Mouse (Mus musculus) layer of hippocampus, postnatal 10 days (tissue): ENCODE measurements around the gene Crebbp. TPM values are rescaled to one million over a fixed set of nuclear protein-coding genes. Genes with fewer than 3 reads are reported as not detected.
"Not testable (repeated sequence)": the region's sequence is repeated elsewhere in the genome, so short reads cannot be mapped to it uniquely, and the experiment has no call there.

Experiments
- DNase-seq, 2 experiments: peaks; one replicate each; pipeline ENCODE4 v3.0.0; 2021; ENCODE audit warnings: low spot score in 2 of 2
- total RNA-seq, 2 experiments: library from RNA; stranded (reverse); gene quantifications; 2 replicates each; pipeline ENCODE4 v1.2.3; 2021

The Crebbp gene
- total RNA-seq, 2 experiments from 2014 or later: 71.6 to 81.9 TPM

DNA sequence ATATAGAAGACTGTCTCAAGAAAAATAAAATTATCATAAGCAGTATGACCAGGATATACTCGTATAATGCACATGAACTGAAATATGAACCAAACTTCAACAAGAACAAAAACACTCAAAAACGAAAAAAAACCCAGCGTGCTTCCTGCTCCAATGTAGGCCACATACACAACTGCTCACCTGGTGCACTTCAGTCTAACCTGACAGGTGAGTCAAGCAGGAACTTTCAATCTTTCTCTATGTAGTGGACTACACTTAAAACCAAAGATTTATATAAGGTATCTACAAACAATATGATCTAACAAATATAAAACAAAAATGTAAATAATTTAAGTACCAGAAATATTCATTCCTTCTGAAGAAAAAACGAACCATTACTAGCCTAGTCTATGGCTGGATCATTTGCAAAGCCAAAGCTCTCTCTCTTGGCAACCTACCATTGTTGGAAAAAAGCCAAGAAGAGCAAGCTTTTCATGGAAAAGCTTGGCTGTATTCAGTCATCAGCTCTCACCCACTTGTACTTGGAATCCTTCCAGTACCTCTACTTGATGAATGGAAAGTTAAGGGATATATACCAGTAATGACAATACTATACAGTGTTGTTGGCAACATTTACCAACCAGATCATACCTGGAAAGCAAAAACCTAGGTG, 53.4 kb downstream of the Crebbp start:
- DNase-seq: peak; percentile 11 to 37

DNA sequence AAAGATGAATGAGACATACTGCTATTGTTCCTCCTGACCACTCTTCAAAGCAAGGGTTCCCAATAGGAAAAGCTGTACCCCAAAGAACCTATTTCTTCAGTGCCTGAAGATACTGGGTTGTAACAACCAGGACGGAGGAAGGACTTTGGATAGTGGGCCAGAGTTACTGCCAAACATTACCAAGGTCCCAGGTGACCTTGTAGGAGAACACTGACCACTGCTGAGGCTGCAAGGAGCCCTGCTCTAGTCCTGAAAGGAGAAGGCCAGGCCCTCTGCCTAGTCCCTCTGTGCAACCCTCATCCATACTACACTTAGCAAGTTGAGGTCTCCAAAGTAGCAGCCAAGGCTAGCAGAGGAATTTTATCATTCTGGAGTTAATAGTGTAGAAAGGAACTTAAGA, 60.7 kb downstream of the Crebbp start:
- no peak for DNase-seq

DNA sequence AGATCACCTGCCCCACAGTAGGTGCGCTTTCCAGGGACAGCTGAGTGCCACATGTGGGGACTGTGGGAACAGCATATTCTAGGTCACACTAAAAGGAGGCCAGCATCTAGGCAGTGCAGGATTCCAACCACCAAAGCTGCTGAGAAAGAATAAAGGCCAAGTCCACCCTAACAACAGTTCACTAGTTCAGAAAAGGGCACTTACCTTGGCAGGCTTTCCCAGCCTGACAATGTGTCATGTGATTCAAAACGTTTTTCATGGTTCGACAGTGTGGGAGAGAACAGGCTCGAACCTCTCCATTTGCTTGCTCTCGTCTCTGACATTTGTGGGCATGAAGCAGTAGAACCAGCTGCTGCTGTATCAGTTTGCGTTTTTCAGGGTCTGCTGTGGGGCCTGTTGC, 75.3 kb downstream of the Crebbp start:
- no peak for DNase-seq

DNA sequence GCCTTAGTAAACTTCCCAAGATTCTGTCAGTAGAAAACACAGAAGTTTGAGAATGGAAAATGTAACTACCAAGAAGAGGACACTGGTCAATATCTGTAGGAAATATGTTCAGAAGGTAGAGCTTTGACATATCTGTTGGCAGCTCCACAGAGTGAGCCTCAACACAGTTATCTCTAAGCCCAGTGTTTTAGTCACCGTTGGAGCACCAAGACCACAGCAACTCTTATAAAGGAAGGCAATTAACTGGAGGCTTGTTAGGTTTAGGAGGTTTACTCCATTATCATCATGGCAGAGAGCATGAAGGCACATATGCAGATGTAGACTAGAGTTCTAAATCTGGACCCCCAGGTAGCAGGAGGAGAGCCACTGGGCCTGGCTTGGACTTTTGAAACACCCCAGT, 80.0 kb downstream of the Crebbp start:
- no peak for DNase-seq

DNA sequence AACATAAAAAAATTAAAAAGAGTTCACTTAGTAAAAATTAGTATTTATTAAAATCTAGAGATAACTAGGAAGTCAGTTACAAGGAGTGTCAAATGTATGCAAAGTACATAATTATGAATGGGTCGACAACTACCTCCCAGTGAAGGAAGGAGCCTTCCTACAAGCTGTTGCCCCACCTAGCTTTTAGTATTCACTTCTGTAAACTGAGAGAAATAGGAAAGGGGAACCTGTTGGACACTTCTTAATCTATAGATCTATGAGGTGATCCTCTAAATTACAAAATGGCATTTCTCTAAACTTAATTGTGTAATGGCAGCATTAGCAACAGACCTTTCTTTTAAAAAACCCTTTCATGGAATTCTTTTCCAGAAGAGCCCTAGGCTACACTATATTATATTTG, 84.9 kb downstream of the Crebbp start:
- no peak for DNase-seq

DNA sequence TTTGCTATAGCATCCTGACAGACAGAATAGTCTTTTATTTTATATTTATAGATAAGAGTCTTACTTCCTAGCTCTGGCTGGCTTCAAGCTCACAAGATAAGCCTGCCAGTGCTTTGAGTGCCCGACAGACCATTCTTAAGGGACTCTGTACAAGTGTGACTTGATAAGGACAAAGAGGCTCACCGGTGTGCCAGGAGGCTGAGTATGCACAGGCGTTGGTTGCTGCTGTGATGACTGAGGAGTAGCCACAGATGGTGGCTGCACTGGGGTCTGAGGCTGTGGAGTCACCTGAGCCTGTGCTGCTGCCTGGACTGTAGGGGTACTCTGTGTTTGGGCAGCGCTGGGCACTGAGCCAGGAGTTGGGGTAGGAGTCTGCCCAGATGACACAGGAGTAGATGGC, 96.7 kb downstream of the Crebbp start:
- DNase-seq: no peak

DNA sequence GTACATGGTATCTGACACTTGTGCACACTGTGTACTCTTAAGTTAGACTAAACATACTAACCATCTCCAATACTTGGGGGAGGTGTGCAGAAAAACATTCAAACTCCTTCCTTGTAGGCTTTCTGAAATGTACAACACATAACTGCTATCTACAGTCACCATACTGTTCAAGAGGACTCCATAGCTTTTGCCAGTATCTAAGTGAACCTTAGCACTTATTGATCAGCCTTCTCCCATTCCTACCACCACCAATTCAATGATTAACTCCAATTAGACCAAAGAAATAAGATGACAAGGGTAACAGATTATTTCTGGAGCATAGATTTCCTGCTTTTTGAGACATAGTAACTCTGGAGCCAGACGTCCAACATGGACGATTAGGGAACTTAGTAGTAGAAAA, 113.4 kb downstream of the Crebbp start:
- DNase-seq: no peak

DNA sequence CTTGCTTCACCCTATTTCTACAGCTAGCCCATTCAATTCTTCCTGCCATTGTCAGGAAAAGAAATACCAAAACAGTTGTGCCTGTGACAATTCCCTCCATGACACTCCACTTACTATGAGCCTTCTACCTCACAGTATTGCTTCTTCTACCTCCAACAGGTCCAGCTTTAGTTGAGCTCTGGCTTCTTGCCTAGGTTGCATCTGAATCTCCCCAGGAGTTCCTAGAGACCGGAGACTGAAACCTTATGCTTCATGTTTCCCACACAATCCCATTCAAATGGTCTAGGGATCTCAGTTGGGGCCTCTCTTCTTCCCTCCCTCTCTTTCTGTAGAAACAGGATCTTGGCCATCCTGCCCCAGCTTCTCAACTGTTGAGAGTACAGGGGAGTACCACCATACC, 116.3 kb downstream of the Crebbp start:
- no peak for DNase-seq

DNA sequence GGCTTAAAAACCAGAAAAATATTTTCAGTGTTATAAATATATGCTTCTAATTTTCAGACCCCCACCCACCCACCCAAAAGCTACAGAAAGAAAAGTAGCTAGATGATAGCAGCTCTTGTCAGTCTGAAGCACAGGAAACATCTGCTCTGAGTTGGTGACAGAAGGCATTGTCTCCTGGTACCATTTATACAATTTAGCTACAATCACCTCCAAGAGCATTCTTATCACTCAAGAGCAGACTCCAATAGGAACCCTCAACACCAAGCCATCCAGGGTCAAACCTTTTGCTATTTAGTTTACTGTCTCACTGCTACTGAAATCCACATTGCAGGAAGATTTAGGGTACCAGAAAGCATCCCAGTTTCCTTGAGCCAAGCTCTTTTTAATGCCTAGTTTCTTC, 116.9 kb downstream of the Crebbp start:
- no peak for DNase-seq

DNA sequence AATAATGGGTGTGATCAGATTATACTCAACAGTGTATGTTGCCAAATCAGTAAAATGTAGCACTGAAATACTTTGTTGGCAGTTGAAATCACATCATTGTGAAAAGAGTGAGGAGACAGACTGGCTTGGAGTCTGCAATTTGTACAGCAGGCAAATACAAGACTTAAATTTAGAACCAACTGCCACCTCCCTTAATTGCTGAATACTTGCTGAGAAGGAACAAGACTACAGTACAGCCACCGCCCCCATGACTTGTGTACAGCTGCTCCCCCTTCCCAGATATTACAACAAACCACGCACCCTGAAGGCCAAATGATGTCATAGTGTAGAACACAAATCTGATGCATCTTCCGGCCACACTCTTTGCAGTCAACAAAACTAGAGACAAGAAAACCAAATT, 117.7 kb downstream of the Crebbp start:
- DNase-seq: peak in 1 of 2 experiments; percentile 20

DNA sequence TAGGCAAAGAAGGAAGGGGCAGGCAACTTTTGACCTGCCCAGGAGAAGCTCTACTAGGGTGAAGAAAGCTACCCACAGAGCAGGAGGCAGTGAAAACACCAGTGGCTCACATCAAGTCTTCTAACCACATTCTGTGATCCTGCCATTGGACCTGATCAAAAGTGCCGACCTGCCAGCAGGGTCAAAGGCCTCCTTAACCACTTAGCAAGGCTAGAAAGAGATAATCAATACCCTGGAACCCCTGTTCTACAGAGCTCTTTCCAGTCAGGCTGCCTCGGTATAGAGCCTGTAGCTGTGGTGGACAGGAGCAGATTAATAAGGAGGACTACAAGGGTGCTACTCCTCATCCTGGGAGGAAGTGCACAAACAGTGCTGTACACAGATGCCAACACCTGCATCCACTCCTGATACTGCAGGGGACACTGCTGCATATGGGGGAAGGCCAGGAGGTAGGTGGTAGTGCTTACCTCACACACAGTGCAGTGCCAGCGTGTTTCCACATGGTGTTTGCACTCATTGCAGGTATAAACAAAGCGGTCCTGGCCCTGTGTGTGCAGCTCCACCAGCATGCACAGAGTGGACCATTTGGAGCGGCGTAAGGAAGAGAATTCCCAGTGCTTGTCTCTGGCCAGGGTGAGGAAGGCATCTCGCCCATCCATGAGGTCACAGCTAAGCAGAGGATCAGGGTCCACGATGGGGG, 126.4 kb downstream of the Crebbp start:
- DNase-seq: no peak

DNA sequence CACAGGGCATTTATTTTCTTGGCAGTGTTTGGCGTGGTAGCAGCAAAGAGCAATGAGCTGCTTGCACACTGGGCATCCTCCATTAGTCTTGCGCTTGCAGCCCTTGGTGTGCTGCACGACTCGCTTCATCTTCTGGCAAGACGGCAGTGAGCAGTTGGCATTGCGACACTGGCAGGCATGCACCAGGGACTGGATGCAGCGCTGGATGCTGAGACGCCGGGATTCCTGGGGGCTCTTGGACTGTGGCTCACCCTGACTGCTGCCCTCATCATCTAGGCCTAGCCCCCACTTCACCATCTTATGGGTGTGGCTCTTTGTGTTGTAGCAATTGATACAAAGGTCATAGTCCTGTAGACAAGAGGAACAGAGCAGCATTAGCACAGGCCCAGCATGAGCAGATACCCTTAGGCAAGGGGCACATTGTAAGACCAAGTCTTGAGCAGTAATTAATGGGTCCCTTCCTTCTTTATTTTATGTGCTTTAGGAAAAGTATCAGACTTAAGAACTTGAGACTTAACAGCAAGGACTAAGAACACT, 127.9 kb downstream of the Crebbp start:
- no peak for DNase-seq

DNA sequence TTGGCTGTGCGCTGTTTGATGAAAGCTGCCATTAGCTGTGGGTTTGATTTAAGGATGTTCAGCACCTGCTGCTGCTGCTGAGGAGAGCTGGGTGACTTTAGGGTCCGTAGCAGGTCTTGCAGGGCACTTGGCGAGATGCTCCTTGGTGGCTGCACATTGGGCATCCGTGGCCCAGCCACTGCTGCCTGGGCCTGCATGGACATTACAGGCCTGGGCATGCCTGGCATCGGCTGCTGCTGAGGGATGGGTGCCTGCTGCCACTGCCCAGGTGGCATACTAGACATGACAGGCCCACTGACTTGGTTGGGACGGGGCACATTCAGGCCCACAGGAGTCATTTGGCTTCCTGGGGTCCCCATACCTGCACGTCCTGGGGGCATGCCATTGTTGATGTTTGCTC, 128.7 kb downstream of the Crebbp start:
- DNase-seq: no peak

DNA sequence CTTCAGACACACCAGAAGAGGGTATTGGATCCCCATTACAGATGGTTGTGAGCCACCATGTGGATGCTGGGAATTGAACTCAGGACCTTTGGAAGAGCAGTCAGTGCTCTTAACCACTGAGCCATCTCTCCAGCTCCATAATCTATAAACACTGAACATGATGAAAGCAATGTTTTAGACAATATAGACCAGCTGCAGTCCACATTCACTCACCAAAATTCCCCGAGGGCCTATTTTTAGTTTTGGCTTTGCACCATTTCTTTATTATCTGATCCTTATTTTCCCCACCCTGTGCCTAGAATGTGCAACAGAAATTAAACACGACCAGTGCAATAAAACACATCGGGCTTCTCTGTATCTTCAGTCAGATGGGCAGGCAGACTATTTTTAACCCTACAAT, 133.4 kb downstream of the Crebbp start:
- DNase-seq: not testable (repeated sequence)

DNA sequence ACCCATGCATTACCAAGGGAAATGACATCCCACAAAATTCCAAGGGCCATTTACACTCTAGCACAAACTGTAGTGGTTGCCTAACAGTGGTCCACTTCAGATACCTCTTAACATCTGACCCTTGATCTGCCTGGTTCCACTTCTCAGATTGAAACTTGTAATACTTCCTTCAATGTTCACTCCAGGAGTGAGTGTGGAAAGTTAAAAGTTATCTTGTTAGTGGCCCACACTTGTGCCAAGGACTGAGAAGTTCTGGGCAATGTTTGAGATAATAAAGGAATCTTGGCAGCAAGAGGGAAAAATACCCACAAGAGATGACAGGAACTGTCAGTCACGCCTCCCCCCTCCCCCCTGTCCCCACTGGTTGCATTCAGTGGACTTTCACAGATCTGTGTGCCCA, 134.1 kb downstream of the Crebbp start:
- no peak for DNase-seq

DNA sequence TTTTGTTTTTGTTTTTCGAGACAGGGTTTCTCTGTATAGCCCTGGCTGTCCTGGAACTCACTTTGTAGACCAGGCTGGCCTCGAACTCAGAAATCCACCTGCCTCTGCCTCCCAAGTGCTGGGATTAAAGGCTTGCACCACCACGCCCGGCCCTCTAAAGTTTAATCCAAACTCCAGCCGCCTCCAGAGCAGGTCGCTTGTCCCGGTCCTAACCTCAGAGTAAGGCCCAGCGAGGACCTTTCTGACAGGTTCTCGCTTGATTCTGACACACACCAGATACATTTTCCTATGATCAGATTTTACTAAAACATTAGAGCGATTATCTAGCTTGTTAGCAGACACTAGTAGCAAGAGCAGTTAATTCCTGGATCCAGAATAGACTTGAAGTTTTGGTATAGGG, 135.5 kb downstream of the Crebbp start:
- DNase-seq: not testable (repeated sequence)

DNA sequence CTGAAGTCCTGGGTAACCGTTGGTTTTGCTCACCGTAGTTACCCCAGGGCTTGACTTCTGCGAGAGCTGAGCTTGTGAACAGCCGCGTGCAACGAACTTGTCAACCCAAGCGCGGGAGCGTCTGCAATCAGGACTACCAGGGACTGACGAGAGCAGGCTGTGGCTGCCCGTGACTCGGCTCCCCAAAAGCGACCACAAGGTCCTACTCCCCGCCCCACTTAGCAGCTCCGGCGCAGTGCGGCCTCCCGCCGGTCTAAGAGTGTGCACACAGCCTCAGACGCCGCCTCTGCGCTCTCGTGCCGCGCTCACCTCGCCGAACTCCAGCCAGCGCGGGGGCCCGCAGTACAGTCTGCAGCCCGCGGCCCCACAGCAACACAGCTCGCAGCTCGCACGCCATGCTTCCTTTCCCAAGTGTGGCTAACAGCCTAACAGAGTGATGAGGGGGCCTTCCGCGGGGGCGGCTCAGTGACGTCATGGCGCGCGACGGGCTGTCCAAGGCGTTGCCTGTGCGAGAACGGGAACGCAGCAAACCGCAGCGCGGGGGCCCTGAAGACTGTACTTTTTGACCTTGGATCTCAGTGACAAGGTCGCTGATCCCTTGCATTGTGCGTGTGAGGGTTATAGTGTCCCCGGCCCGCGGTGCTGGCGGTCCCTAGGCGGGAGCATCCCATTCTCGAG, 136.3 kb downstream of the Crebbp start, which contains the start of gene Trap1:
Gene Trap1, minus strand, starts transcription at position 444 of the 678 bp plus-strand sequence.
- peak; percentile 96 to 97 for DNase-seq

DNA sequence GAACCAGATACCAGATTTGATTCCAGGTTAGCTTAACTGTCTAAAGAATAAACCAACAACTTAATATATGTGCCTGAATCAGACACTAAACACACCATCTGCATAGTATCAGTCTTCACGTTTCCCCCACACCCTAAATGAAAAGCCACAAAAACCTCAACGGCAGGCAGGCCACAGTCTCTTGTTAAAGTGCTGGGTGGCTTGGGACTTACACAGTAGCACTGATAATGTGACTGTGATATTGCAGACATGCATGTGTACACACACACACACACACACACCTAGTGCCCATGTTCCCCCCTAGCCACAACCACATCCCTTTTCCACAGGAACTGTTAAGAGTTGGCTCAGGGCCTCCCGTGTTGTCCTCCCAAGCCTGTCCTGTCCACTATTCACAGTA, 139.0 kb downstream of the Crebbp start:
- DNase-seq: no peak

DNA sequence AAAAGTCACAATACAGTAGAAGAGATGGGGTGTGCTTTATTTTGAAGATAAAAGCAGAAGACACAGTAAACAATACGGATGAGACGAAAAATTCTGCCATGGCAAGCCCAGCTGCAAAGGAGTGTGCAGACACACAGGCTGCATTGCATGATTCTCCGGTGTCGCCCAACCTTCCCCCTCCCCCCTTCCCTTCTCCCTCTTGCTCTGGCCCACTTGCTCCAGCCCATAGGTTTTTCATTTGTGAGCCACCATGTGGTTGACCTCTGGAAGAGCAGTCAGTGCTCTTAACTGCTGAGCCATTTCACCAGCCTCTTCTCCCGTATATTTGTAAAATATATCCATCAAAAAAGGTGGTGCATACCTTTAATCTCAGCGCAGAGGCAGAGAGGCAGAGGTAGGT, 139.5 kb downstream of the Crebbp start:
- DNase-seq: no peak

DNA sequence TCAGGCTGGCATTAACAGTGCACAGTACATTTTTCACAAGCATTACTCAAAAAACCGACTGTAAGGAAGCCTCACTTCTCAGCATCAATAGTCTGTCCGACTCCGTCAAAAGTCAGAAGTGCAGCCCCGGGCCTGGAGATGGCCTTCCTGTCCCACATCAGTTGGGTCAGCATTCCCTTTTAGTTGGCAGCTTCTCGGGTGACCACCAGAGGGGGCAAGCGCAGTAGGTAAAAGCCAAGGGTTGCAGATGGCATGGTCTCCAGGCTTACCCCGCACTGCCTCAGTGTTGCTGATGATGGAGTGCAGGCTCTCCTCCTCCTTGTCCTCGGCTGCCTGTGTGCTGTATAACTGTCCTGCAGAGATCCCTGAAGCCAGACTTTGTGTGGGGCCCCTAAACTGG, 145.2 kb downstream of the Crebbp start:
- DNase-seq: peak; percentile 61 to 70

DNA sequence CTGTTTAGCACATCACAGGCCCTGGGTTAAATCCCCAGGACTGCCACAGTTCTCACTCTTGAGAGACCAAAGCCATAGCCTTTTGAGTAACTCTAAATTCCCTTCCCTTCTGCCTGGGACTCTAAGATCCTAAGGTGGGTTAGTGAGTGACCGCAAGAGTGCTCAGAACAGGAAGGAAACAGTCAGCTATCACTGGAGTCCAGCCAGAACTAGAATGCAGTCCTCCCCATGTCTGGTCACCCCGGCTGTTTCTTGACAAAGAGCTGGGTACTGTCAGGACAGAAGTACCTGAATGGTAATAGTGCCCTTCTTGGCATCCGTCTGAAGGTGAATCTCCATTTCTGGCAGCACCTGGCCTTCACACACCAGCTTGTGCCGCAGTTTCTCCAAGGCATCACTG, 148.9 kb downstream of the Crebbp start:
- DNase-seq: no peak

DNA sequence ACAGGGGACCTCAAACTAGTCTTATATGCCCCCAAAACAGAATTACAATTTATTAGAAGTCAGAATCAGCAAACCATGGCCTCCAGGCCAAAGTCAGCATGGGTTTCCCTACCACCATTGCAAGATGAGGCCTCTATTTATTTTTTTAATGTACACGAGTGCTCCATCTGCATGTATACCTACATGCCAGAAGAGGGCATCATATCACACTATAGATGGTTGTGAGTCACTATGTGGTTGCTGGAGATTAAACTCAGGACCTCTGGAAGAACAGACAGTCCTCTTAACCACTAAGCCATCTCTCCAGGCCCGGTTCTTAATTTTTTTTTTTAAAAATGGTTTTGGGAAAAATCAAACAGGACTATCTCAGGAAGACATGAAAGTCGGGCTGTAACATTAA, 160.0 kb downstream of the Crebbp start:
- DNase-seq: no peak
